Mouse (Mus musculus) embryonic facial prominence, embryonic 15.5 days (tissue): Measurements from ENCODE around the gene Ilkap. TPM values are rescaled to one million over a fixed set of nuclear protein-coding genes. Genes with fewer than 3 reads are reported as not detected.

Experiments
- polyA plus RNA-seq: library from polyadenylated mRNA; unstranded; fragments of >200 nt; fragmentation: Nextera tagmentation; extraction: Ambion mirVana; gene quantifications from 2 replicates; pipeline ENCODE4 v1.2.1, GENCODE M21; 2015

Gene Ilkap
- polyA plus RNA-seq, 1 experiment from 2014 or later, result 148 TPM

Other genes starting within 250 kb of the Ilkap start
- 21.4 and 25.0 TPM in 2 replicates for gene Ramp1, start 219.0 kb downstream of the Ilkap start, polyA plus RNA-seq
- 67.0 and 67.6 TPM in 2 replicates for gene Ube2f, start 148.5 kb downstream of the Ilkap start, polyA plus RNA-seq
- 12.7 and 14.0 TPM in 2 replicates for gene Scly, start 100.5 kb downstream of the Ilkap start, polyA plus RNA-seq
- gene Espnl, start 76.7 kb downstream of the Ilkap start, polyA plus RNA-seq, result 0.04 TPM in 1 of 2 replicates, not detected in the other
- 4.4 and 6.3 TPM in 2 replicates for gene Klhl30, start 47.8 kb downstream of the Ilkap start, polyA plus RNA-seq
- 2.2 and 2.4 TPM in 2 replicates for gene Erfe, start 32.4 kb downstream of the Ilkap start, polyA plus RNA-seq
- gene Hes6, start 15.2 kb upstream of the Ilkap start, polyA plus RNA-seq, result 144 and 145 TPM in 2 replicates
- 3.6 and 4.4 TPM in 2 replicates for gene Per2, start 60.5 kb upstream of the Ilkap start, polyA plus RNA-seq
- gene Traf3ip1, start 95.8 kb upstream of the Ilkap start, polyA plus RNA-seq, result 11.4 and 12.6 TPM in 2 replicates
- 4.7 and 5.6 TPM in 2 replicates for gene Asb1, start 141.7 kb upstream of the Ilkap start, polyA plus RNA-seq